Mouse (Mus musculus) kidney, postnatal 4 days (tissue): ENCODE data around the gene Ccl27a.
"Not testable (repeated sequence)": the region's sequence is repeated elsewhere in the genome, so short reads cannot be mapped to it uniquely, and the experiment has no call there.

Experiments used
- DNase-seq, 2 experiments: peaks; one replicate each; pipeline ENCODE4 v3.0.0; 2021; ENCODE audit warnings: mixed read lengths in 2 of 2

Ccl27a gene

GRCm38 (mm10) chr4:41774002-41774401, at the start of gene Ccl27a:
TSS of gene Ccl27a (minus strand) at chr4:41774247.
- peak; percentile 87 to 91 for DNase-seq

GRCm38 (mm10) chr4:41783197-41783596, 9.2 kb upstream of the Ccl27a start:
- DNase-seq, result not testable (repeated sequence)

- not testable (repeated sequence) for DNase-seq
These were observed 8.7 kb upstream of the Ccl27a start for GRCm38 (mm10) chr4:41782711-41783110.

DNA sequence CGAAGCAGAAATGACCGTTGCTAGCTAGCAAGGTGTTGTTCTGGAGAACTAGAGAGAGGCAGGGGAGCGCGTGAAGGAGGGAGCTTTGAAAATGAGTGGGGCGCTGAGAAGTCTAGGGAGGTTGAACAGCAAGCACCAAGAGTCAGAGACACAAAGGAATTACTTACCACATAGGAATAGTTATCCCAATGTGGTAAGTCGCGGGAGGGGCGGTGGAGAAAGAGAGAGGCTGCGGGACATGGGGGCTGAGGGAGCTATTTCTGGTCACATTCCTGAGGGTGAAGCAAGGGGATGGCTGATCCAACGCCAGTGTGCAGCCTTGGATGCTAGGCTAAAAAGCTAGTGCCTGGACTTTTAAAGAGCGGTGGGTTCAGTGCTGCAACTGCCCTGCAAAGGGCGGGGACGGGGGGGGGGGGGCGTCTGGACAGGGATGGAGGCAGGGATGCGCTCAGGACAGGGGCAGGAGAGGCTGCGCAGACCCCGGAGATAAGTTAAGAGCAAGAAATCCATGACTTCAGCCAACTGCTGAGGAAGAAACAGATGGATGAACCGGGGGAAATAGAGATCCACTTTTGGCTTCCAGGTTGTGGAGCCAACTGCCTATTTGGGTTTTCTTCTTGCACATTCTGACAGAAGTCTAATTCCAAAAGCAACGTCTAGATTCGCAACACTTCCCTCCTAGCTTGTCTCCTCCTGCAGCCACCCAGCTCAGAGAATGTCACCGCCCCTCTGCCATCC, 7.9 kb upstream of the Ccl27a start:
- peak in 1 of 2 experiments; percentile 17 for DNase-seq

- not testable (repeated sequence) for DNase-seq
These were observed 7.2 kb upstream of the Ccl27a start for GRCm38 (mm10) chr4:41781271-41781670.

- not testable (repeated sequence) for DNase-seq
These were observed 1.8 kb upstream of the Ccl27a start for GRCm38 (mm10) chr4:41775840-41776239.

GRCm38 (mm10) chr4:41774506-41774905, 459 bp upstream of the Ccl27a start:
- peak in 1 of 2 experiments; percentile 20 for DNase-seq

- peak; percentile 82 to 90 for DNase-seq
These were observed 545 bp downstream of the Ccl27a start for GRCm38 (mm10) chr4:41773502-41773901.

GRCm38 (mm10) chr4:41772946-41773345, 1.1 kb downstream of the Ccl27a start:
- peak; percentile 34 to 50 for DNase-seq

GRCm38 (mm10) chr4:41767301-41767700, 6.7 kb downstream of the Ccl27a start:
- not testable (repeated sequence) for DNase-seq

- DNase-seq, result not testable (repeated sequence)
These were observed 10.9 kb downstream of the Ccl27a start for GRCm38 (mm10) chr4:41763176-41763575.

GRCm38 (mm10) chr4:41762688-41763114, 11.3 kb downstream of the Ccl27a start:
- peak; percentile 72 to 78 for DNase-seq

DNA sequence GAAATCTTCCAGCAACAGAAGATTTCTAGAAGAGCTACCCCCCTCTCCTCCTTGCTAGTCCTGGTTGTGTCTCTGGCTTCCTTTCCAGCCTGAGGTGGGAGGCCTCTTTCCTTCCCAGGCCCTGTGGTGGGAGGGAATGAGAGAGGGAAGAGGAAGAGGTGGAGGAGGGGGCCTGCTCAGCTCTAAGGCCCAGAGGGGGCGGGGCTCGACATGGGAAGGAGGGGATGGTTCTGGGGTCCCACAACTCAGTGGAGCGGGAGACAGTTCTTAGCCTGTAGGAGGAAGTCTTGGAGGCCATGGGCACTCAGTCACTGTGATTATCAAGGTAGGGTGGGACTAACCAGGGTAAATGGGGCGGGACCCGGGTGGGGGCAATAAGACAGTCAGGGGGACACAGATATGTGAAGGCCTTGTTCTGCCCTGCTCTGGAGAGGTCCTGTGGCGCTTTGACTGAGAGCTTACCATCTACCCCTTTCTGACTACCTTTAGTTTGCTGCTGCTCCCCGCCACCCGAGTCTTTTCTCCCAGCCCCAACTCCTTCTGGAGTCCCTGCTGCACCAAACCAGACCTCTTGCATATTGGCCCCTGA, 11.9 kb downstream of the Ccl27a start:
- DNase-seq, result peak; percentile 76 to 81

DNA sequence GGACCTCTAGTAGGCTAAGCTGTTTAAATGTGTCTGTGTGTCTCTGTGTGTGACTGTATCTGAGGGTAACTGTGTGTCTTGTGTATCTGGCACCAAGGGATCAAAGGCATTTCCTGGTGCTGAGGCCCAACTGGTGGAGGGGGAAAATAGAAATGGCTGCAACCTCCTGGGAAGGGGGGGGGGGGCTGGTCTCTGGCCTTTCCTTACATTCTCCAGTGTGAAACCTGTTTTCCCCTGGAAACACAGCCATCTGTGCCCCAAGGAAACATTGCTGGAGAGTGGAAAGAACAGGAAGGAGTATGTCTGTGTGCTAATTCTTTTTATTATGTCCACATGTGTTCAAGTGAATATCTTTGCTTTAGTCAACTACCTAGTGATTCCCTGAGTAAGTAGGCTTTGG, 12.4 kb downstream of the Ccl27a start:
- DNase-seq, result no peak

GRCm38 (mm10) chr4:41760911-41761310, 13.1 kb downstream of the Ccl27a start:
- DNase-seq, result peak in 1 of 2 experiments; percentile 30

- peak; percentile 94 to 96 for DNase-seq
These were observed 13.7 kb downstream of the Ccl27a start for GRCm38 (mm10) chr4:41760288-41760721.

DNA sequence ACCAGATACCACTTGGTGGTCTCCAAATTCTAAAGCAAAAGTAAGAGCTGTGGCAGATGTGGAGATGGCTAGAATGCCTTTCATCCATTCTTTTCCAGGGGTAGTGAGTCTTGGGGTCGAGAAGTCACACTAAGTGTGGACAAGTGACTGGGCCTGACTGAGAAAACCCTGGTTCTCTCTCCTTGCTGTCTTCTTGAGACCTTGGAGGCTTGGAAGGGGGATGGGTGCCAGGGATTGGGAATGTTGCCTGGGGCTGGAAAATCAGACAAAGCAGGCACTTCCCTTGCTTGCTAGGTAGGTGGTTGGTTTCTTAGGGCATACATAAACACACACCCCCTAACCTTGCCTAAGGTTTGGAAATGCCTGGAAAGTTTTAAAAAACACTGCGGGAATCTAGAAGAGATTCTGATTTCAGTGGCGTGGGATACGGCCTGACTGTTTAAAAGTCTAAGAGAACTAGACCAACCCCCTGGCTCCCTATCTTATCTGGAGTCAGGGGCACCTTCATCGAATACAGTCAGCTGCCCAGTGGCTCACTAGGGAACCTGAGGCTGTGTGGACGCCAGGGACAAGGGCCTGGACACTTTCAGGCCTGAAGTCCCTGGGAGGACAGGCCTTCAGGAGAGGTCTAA, 14.3 kb downstream of the Ccl27a start:
- peak in 1 of 2 experiments; percentile 37 for DNase-seq

GRCm38 (mm10) chr4:41759206-41759605, 14.8 kb downstream of the Ccl27a start:
- peak; percentile 75 to 84 for DNase-seq

GRCm38 (mm10) chr4:41758701-41759100, 15.3 kb downstream of the Ccl27a start:
- no peak for DNase-seq

- peak in 1 of 2 experiments; percentile 57 for DNase-seq
These were observed 16.0 kb downstream of the Ccl27a start for GRCm38 (mm10) chr4:41758021-41758420.

- DNase-seq, result peak in 1 of 2 experiments; percentile 21
These were observed 16.7 kb downstream of the Ccl27a start for GRCm38 (mm10) chr4:41757321-41757720.

- DNase-seq, result no peak
These were observed 17.6 kb downstream of the Ccl27a start for GRCm38 (mm10) chr4:41756440-41756839.
